Mouse (Mus musculus): ENCODE data around the gene Arhgdib.

GRCm38 (mm10) chr6:136898954-136899353, 42.7 kb downstream of the Arhgdib start:
- TF ChIP-seq CTCF (conservative IDR thresholded peaks at IDR 0.05; ENCODE audit: low read length) (no peak), NANOG (IDR thresholded peaks at IDR 0.05; ENCODE audit: borderline replicate concordance, low read length) (no peak), POU5F1 (IDR thresholded peaks at IDR 0.05; ENCODE audit: borderline replicate concordance, low read length) (no peak)
